Mouse (Mus musculus) bone marrow, adult 2 months (tissue): ENCODE data around the gene Map3k11.

Source experiments
- CTCF ChIP-seq: fragments of 200-500 bp; IDR thresholded peaks from 2 replicates; pipeline ENCODE4 v1.5.1; 2011; ENCODE audit warnings: low read length, control low read depth; ENCODE audit not compliant: control insufficient read depth, insufficient read depth
- POLR2A ChIP-seq: fragments of 200-500 bp; IDR thresholded peaks from 2 replicates; pipeline ENCODE4 v1.6.1; 2011; ENCODE audit warnings: low read depth, mild to moderate bottlenecking, control low read depth, low read length, borderline replicate concordance; ENCODE audit not compliant: control insufficient read depth

DNA sequence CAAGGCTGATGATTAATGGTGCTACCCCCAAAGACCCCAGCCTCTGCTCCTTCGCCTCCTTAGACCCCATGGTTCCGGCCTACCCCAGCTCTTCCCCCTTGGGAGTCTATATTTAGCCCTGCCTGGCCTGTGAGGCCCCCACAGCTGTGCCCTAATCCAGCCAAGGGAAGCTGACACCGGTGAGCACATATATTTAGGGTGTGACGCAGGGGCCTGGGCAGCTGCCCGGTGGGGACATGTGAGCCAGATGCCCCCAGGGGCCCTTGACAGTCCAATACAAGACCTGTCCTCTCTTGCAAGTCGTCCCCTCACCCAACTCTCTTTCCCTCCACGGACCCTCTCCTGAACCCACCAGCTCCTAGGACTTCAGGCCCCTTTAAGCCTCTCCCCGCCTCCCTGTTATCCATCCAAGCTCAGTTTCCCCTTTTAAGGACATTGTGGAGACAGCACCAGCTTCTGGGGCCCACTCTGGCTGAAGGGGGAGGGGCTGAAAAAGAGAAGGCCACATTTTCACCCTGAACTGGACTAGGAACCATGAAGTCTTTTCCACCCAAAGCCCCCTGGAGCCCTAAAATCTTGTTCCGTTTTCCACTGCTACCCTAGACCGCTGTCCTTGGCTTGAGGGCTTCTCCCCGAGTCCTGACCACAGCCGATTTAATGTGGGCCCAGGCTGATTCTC lies 36.6 kb downstream of the Map3k11 start:
- no peak for TF ChIP-seq CTCF
- TF ChIP-seq POLR2A, result 0 out of 2 replicates have a peak, but pooled peaks have one; percentile 19
